Mouse (Mus musculus): ENCODE data around the gene Pik3c2b. TPM values are rescaled to one million over a fixed set of nuclear protein-coding genes. Genes with fewer than 3 reads are reported as not detected.

Pik3c2b gene
- total RNA-seq, 2 experiments from 2014 or later = 8.2 to 10.8 TPM

DNA sequence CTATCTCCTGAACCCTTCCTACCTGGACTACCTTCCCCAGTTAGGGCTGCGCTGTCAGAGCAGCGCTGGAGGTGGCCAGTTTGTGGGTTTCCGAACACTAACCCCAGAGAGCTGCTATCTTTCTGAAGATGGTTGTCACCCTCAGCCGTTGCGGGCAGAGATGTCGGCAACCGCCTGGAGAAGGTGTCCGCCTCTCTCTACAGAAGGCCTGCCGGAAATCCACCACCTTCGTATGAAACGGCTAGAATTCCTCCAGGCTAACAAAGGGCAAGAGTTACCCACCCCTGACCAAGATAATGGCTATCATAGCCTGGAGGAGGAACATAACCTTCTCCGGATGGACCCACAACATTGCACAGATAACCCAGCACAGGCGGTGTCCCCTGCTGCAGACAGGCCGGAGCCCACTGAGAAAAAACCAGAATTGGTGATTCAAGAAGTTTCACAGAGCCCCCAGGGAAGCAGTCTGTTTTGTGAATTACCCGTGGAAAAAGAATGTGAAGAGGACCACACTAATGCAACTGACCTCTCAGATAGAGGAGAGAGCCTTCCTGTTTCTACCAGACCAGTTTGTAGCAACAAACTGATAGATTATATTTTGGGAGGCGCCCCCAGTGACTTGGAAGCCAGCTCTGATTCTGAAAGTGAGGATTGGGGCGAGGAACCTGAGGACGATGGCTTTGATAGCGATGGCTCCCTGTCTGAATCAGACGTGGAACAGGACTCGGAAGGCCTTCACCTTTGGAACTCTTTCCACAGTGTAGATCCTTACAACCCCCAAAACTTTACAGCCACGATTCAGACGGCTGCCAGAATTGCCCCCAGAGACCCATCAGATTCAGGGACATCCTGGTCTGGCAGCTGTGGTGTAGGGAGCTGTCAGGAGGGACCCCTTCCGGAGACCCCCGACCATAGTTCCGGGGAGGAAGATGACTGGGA is 87.2 kb downstream of the Pik3c2b start:
- no peak for DNase-seq (ENCODE audit: low spot score)

GRCm38 (mm10) chr1:133133425-133133824 is 88.0 kb downstream of the Pik3c2b start:
- no peak for DNase-seq (ENCODE audit: low spot score)

DNA sequence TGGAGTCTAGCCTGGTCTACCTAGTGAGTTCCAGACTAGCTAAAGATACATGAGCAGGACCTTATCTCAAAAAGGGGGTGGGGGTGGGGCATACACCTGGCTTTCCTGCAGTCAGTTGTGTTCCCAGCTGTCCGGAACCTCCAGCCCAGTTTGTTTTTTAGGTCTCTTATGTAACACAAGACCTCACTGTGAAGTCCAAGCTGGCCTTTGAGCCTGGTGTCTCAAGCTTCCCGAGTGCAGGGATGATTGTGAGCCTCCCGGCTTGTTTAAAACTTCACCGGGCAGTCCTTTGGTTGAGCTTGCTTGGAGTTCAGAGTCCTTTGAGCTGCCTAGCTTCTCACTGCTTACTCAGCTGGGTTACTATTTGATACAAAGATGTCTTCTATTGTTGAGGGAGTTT is 88.6 kb downstream of the Pik3c2b start:
- no peak for DNase-seq (ENCODE audit: low spot score)

DNA sequence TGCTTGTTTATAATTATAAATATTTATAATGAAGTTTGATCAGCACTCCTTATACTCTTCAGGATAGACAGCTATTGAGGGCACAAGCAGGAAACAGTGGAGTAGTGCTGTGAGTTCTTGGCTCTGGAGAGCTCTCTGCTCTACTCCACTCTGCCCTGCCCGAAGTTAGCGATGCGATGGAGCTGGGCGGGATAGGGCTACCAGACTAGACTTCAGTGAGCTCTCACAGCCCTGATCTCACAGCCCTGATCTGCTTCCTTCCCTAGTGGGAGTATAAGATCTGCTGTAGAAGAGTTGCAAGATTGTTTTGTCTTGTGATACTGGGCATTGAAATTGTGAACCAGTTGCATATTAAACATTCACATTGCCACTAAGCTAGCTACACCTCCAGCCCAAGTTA is 89.4 kb downstream of the Pik3c2b start:
- no peak for DNase-seq (ENCODE audit: low spot score)

DNA sequence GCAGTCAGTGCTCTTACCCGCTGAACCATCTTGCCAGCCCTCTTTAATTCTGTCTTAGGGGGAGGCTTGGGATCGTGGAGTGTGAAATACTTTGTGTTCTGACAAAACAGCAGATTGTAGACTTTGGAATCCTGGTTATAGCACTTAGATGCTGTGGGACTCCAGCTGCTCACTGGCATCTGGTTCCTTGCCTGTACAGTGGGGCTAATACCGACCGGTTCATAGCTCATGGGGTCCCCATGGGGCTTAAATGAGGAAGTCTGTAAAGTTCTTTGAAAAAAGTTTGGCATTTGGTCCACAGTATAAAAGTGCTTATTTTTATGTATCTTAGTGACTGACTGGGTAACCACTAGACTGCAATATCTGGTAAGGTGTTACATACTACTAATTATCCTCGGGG is 90.3 kb downstream of the Pik3c2b start:
- no peak for DNase-seq (ENCODE audit: low spot score)

GRCm38 (mm10) chr1:133138401-133138800 is 92.9 kb downstream of the Pik3c2b start:
- no peak for DNase-seq (ENCODE audit: low spot score)

GRCm38 (mm10) chr1:133146014-133147009 is 100.8 kb downstream of the Pik3c2b start:
- peak; percentile 56 for DNase-seq (ENCODE audit: low spot score)

DNA sequence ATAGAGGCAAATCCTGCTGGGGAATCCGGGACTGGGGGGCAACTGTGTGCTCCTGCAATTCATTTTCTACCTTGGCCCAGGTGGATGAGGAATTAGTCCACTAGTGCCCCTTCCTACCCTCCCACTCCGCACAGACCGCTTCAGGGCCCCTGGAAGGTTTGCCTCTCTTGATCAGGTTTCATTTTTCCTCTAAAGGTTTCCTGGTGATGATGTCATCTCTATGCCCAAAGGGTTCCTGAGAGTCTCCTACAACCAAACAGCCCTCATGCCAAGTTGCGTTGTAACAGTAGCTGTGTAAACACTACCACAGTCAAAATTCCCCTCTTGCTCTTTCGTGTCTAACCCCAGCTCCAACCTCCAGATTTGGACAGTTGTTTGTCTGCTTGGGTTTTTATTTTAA is 101.9 kb downstream of the Pik3c2b start:
- no peak for DNase-seq (ENCODE audit: low spot score)

DNA sequence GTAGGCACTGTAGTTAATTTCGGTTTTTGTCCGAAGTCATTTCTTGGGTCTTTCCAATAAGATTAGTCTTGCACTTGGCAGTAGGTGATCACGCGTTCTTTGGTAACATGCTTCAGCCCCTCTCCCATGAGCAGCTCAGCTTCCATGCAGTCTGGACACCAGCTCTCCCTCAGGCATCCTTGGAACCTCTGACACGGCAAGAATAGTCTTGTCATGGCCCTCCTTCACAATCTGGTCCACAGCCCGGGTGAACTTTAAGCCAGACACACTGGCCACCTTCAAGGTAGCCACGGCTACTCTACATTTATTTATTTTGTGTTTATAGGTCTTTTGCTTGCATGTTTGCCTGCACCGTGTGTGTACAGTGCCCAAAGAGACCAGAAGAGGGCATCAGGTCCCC is 102.7 kb downstream of the Pik3c2b start:
- no peak for DNase-seq (ENCODE audit: low spot score)

DNA sequence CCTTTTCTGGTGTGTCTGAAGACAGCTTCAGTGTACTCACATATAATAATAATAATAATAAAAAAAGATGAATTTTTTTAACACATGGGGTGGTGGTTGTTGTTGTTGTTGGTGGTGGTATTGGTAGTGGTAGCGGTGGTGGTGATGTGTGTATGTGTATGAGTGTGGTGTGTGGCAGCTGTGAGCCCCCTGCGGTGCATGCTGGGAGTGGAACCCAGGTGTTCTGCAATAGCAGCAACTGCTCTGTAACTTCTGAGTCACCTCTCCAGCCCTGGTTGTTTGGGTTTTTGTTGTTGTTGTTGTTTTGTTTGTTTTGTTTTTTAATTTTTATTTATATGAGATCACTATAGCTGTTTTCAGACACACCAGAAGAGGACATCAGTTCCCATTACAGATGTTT is 105.1 kb downstream of the Pik3c2b start:
- no peak for DNase-seq (ENCODE audit: low spot score)

DNA sequence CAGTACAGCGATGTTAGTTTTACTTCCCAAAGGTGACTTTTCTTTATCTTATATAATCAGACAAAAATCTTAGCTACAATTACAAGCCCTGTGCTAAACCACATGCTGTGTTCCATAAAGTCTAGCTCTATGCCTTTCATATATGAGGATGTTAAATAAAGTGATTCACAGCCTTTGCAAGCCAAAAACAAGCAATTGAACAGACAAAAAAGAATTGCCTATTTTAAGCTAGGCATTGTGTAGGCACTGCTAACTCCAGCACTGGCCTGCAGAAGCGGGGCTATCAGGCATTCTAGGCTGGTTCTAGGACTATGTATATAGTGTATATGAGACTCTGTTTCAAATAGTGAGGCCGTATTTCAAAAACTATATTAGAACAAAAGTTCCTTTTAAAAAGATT is 106.7 kb downstream of the Pik3c2b start:
- DNase-seq (ENCODE audit: low spot score) = no peak

DNA sequence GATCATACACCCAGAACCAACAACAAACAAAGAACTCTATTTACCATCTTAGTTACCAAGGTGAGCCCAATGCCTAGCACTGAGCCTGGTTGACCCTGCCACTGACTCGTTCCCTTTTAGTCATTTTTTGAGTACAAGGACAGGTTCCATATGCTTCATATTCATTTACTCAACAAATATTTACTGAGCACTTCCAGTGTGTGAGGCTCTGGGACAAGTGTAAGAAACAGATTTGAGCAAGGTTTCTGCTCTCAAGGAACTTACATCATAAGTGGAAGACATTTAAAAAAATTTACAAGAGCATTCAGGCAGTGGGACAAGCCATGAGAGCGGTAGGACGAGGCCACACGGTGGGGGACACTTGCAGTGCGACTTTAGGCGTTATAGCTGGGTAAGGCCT is 109.8 kb downstream of the Pik3c2b start:
- DNase-seq (ENCODE audit: low spot score) = no peak

Other genes with a start within 250 kb of the Pik3c2b start
- under 1 TPM; 0.32 to 0.57 TPM for gene Lrrn2, start 165.4 kb upstream of the Pik3c2b start, total RNA-seq (2021)
- gene Mdm4, start 15.1 kb upstream of the Pik3c2b start, total RNA-seq (2021) = 10 to 100 TPM; 20.6 to 22.3 TPM
- gene Ppp1r15b, start 85.5 kb downstream of the Pik3c2b start, total RNA-seq (2021) = 10 to 100 TPM; 13.0 to 15.3 TPM
- gene Plekha6, start 118.5 kb downstream of the Pik3c2b start, total RNA-seq (2021) = 10 to 100 TPM in 1 of 2 experiments, 1 to 10 TPM in 1; 8.1 to 10.6 TPM